Mouse (Mus musculus): ENCODE results near the gene Rab3d. TPM values are rescaled to one million over a fixed set of nuclear protein-coding genes. Genes with fewer than 3 reads are reported as not detected.

Rab3d gene
- 35.5 and 43.8 TPM in 2 replicates for polyA plus RNA-seq (2012)

GRCm38 (mm10) chr9:21918035-21918592 is at the start of gene Rab3d:
Gene Rab3d, minus strand, starts transcription at chr9:21918192.

GRCm38 (mm10) chr9:21963417-21963816 is 45.4 kb upstream of the Rab3d start, which contains the start of gene Epor:
Gene Epor, minus strand, starts transcription at chr9:21963506.

GRCm38 (mm10) chr9:21955570-21956281 is 37.7 kb upstream of the Rab3d start, which contains the start of gene Swsap1:
Gene Swsap1, plus strand, starts transcription at chr9:21955755.

GRCm38 (mm10) chr9:21936692-21937570 is 18.9 kb upstream of the Rab3d start, which contains the start of gene Plppr2:
Gene Plppr2, plus strand, starts transcription at chr9:21937033.

GRCm38 (mm10) chr9:21927208-21927753 is 9.3 kb upstream of the Rab3d start, which contains the start of the genes Ccdc159 and Tmem205:
Gene Ccdc159, plus strand, starts transcription at chr9:21927471.
Gene Tmem205, minus strand, starts transcription at chr9:21927556.

Other genes with a start within 250 kb of the Rab3d start
- gene Ldlr, start 194.7 kb downstream of the Rab3d start, polyA plus RNA-seq (2012): 26.7 and 29.8 TPM in 2 replicates
- 101 and 106 TPM in 2 replicates for gene Spc24, start 157.9 kb downstream of the Rab3d start, polyA plus RNA-seq (2012)
- 1.9 and 2.9 TPM in 2 replicates for gene Kank2, start 119.4 kb downstream of the Rab3d start, polyA plus RNA-seq (2012)
- gene Angptl8, start 82.7 kb downstream of the Rab3d start, polyA plus RNA-seq (2012): 1.7 and 3.7 TPM in 2 replicates
- 3.1 and 4.8 TPM in 2 replicates for gene Dock6, start 65.6 kb downstream of the Rab3d start, polyA plus RNA-seq (2012)
- gene Ccdc159, start 9.3 kb upstream of the Rab3d start, polyA plus RNA-seq (2012): 0.26 and 0.54 TPM in 2 replicates
- gene Tmem205, start 9.4 kb upstream of the Rab3d start, polyA plus RNA-seq (2012): 28.8 and 33.9 TPM in 2 replicates
- gene Plppr2, start 18.8 kb upstream of the Rab3d start, polyA plus RNA-seq (2012): 1.9 and 2.5 TPM in 2 replicates
- gene Swsap1, start 37.6 kb upstream of the Rab3d start, polyA plus RNA-seq (2012): 5.8 and 8.1 TPM in 2 replicates
- 45.2 and 62.0 TPM in 2 replicates for gene Epor, start 45.3 kb upstream of the Rab3d start, polyA plus RNA-seq (2012)
- gene Rgl3, start 71.3 kb upstream of the Rab3d start, polyA plus RNA-seq (2012): 0.03 and 0.11 TPM in 2 replicates
- not detected in 2 replicates for gene Ccdc151, start 84.4 kb upstream of the Rab3d start, polyA plus RNA-seq (2012)
- gene Prkcsh, start 84.6 kb upstream of the Rab3d start, polyA plus RNA-seq (2012): 202 and 244 TPM in 2 replicates
- 0.02 and 0.03 TPM in 2 replicates for gene Elavl3, start 133.8 kb upstream of the Rab3d start, polyA plus RNA-seq (2012)
- gene Gm49318, start 153.1 kb upstream of the Rab3d start, polyA plus RNA-seq (2012): not detected in 2 replicates
- 19.3 and 24.5 TPM in 2 replicates for gene Zfp653, start 153.2 kb upstream of the Rab3d start, polyA plus RNA-seq (2012)
- 30.5 and 33.6 TPM in 2 replicates for gene Ecsit, start 167.2 kb upstream of the Rab3d start, polyA plus RNA-seq (2012)
- gene Cnn1, start 181.0 kb upstream of the Rab3d start, polyA plus RNA-seq (2012): 0.06 TPM in 1 of 2 replicates, not detected in the other
- gene Elof1, start 199.0 kb upstream of the Rab3d start, polyA plus RNA-seq (2012): 75.1 and 88.1 TPM in 2 replicates
- gene Acp5, start 217.5 kb upstream of the Rab3d start, polyA plus RNA-seq (2012): 9.1 and 11.8 TPM in 2 replicates
- 77.0 and 80.8 TPM in 2 replicates for gene Pigyl, start 238.7 kb upstream of the Rab3d start, polyA plus RNA-seq (2012)